Mouse (Mus musculus) lung, adult 10 weeks (tissue): ENCODE measurements around the gene Ces1c. TPM values are rescaled to one million over a fixed set of nuclear protein-coding genes. Genes with fewer than 3 reads are reported as not detected.

Experiments used
- polyA plus RNA-seq: library from polyadenylated mRNA; stranded (reverse); fragments of 350-450 nt; fragmentation: Illumina TruSeq; extraction: RNeasy Lipid Tissue Mini Kit (QIAGEN cat#74804); gene quantifications from one replicate; pipeline ENCODE4 v1.2.3, GENCODE M21; 2014; ENCODE audit warnings: low read depth, low replicate concordance; ENCODE audit not compliant: insufficient read depth

Ces1c gene
- polyA plus RNA-seq, result 0.12 TPM

GRCm38 (mm10) chr8:93131233-93131980 lies at the start of gene Ces1c:
TSS of gene Ces1c (minus strand) at chr8:93131283.

GRCm38 (mm10) chr8:93079887-93080286 lies 51.2 kb downstream of the Ces1c start, which contains the start of gene Ces1b:
TSS of gene Ces1b (minus strand) at chr8:93080017.

Other genes starting within 250 kb of the Ces1c start
- not detected for gene Capns2, start 229.9 kb downstream of the Ces1c start, polyA plus RNA-seq
- 12.2 TPM for gene Slc6a2, start 171.2 kb downstream of the Ces1c start, polyA plus RNA-seq
- gene Ces1a, start 83.1 kb downstream of the Ces1c start, polyA plus RNA-seq, result not detected
- gene Ces1b, start 51.3 kb downstream of the Ces1c start, polyA plus RNA-seq, result 0.69 TPM
- 506 TPM for gene Ces1d, start 66.6 kb upstream of the Ces1c start, polyA plus RNA-seq
- gene Ces1e, start 98.3 kb upstream of the Ces1c start, polyA plus RNA-seq, result 7.1 TPM
- gene Ces1f, start 148.5 kb upstream of the Ces1c start, polyA plus RNA-seq, result 8.8 TPM
- gene Ces1g, start 206.0 kb upstream of the Ces1c start, polyA plus RNA-seq, result 1.8 TPM
- gene Ces1h, start 248.4 kb upstream of the Ces1c start, polyA plus RNA-seq, result 0.12 TPM